Mouse (Mus musculus): ENCODE results near the gene Cntnap1.

- TF ChIP-seq CTCF (IDR thresholded peaks at IDR 0.05; ENCODE audit: control insufficient read depth, insufficient read depth, low read length) (no peak), POLR2A (IDR thresholded peaks at IDR 0.05; ENCODE audit: borderline replicate concordance, control insufficient read depth, low read depth, low read length) (no peak)
These were observed 15.2 kb upstream of the Cntnap1 start for GRCm38 (mm10) chr11:101155151-101155550.
